In the genomic region with DNA sequence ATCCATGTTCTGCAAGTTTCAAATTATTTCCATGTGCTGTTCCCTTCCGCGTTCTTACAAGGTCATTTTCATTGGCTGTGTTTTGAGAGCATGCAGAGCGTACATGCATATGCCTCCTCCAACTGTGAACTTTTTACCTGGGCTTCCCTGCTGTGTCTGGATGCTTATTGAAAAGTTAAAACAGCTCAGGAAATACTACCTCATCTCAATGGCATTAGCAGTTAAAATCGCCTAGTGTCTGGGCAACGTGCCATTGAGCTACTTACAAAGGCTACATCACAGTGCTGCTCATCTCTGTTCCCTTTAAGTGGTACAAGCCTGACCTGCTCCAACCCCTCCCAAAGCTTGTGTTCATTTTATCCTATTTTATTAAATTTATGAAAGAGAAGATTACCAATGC, we compare ENCODE assay signal across 8 mouse cellular contexts.
DNase-seq lines count a peak whose midpoint lies in the region; ATAC-seq lines count a peak whose summit lies in the region.

No protein-coding gene starts in this region.

- no peaks in the 10 kb centered on the region for H3K9me3 ChIP-seq in forebrain, embryonic 14.5 days (replicated peaks; ENCODE audit: control insufficient read depth, low read length)
- H3K9me3 ChIP-seq in forebrain, embryonic 11.5 days (ENCODE audit: control insufficient read depth, low read length): no peaks in the 10 kb centered on the region
- H3K9me3 ChIP-seq in embryonic facial prominence, embryonic 11.5 days (replicated peaks; ENCODE audit: control insufficient read depth, low read length): no peaks in the 10 kb centered on the region

- DNase-seq in forebrain, embryonic 14.5 days (ENCODE audit: low spot score): peak; percentile 52
- no peak for DNase-seq in forebrain, embryonic 11.5 days (ENCODE audit: low spot score)
- DNase-seq in Muller cell, postnatal 12 days (ENCODE audit: inconsistent ontology term): peak; percentile 44
- peak; percentile 67 for DNase-seq in embryonic facial prominence, embryonic 11.5 days (ENCODE audit: low spot score)
- peak; percentile 49 for DNase-seq in kidney, adult 9 months
- no peak for DNase-seq in spleen, postnatal 10 days (ENCODE audit: low spot score in 2 of 2)
- no peak for DNase-seq in layer of hippocampus, postnatal 14 days (ENCODE audit: low spot score in 2 of 2)
- DNase-seq in natural killer cell, adult 2 months (ENCODE audit: low spot score in 2 of 2): no peak

- no peak overlapping the region for H3K4me3 ChIP-seq in forebrain, embryonic 14.5 days (ENCODE audit: low read depth, low read length)
- H3K4me3 ChIP-seq in forebrain, embryonic 11.5 days (ENCODE audit: low read depth, low read length): no peak overlapping the region
- no peak overlapping the region for H3K4me3 ChIP-seq in embryonic facial prominence, embryonic 11.5 days (ENCODE audit: low read depth, low read length)

- no peaks in the 10 kb centered on the region for H3K27me3 ChIP-seq in forebrain, embryonic 14.5 days (replicated peaks; ENCODE audit: control insufficient read depth, insufficient read depth, low read length)
- no peaks in the 10 kb centered on the region for H3K27me3 ChIP-seq in forebrain, embryonic 11.5 days (ENCODE audit: control insufficient read depth, insufficient read depth, low read length)
- H3K27me3 ChIP-seq in embryonic facial prominence, embryonic 11.5 days (ENCODE audit: control insufficient read depth, insufficient read depth, low read length): no peaks in the 10 kb centered on the region

- no peak overlapping the region for H3K4me2 ChIP-seq in forebrain, embryonic 14.5 days (ENCODE audit: low read length)
- no peak overlapping the region for H3K4me2 ChIP-seq in forebrain, embryonic 11.5 days (ENCODE audit: low read depth, low read length, severe bottlenecking)
- no peak overlapping the region for H3K4me2 ChIP-seq in embryonic facial prominence, embryonic 11.5 days (ENCODE audit: low read depth, low read length)

- no peak for ATAC-seq in forebrain, embryonic 14.5 days
- no peak for ATAC-seq in forebrain, embryonic 11.5 days (replicated peaks; ENCODE audit: low FRiP score)
- ATAC-seq in embryonic facial prominence, embryonic 11.5 days (replicated peaks; ENCODE audit: insufficient number of reproducible peaks, low FRiP score, low TSS enrichment, low read depth): peak; percentile 54

- 42% methylated on average over 5 of the region's 5 CpGs for WGBS in forebrain, embryonic 14.5 days
- 60% methylated on average over 5 of the region's 5 CpGs for WGBS in forebrain, embryonic 11.5 days
- 45% methylated on average over 5 of the region's 5 CpGs for WGBS in embryonic facial prominence, embryonic 11.5 days

- H3K9ac ChIP-seq in forebrain, embryonic 14.5 days (ENCODE audit: low read length): no peak overlapping the region
- H3K9ac ChIP-seq in forebrain, embryonic 11.5 days (ENCODE audit: low read length): no peak overlapping the region
- no peak overlapping the region for H3K9ac ChIP-seq in embryonic facial prominence, embryonic 11.5 days (replicated peaks; ENCODE audit: low read length)

- H3K4me1 ChIP-seq in forebrain, embryonic 14.5 days (ENCODE audit: control insufficient read depth, insufficient read depth, low read length): no peaks in the 10 kb centered on the region; the same call in 1 of the 2 replicates
- H3K4me1 ChIP-seq in forebrain, embryonic 11.5 days (replicated peaks; ENCODE audit: control insufficient read depth, insufficient read depth, low read length): no peaks in the 10 kb centered on the region
- H3K4me1 ChIP-seq in embryonic facial prominence, embryonic 11.5 days (ENCODE audit: control insufficient read depth, insufficient read depth, low read length): no peaks in the 10 kb centered on the region

- H3K36me3 ChIP-seq in forebrain, embryonic 14.5 days (ENCODE audit: control insufficient read depth, insufficient read depth, low read length): no peaks in the 10 kb centered on the region
- no peaks in the 10 kb centered on the region for H3K36me3 ChIP-seq in forebrain, embryonic 11.5 days (ENCODE audit: control insufficient read depth, insufficient read depth, low read length)
- H3K36me3 ChIP-seq in embryonic facial prominence, embryonic 11.5 days (replicated peaks; ENCODE audit: control insufficient read depth, insufficient read depth, low read depth, low read length): no peaks in the 10 kb centered on the region

- H3K27ac ChIP-seq in forebrain, embryonic 14.5 days (ENCODE audit: low read depth, low read length): no peak overlapping the region
- H3K27ac ChIP-seq in forebrain, embryonic 11.5 days (ENCODE audit: low read depth, low read length): no peak overlapping the region
- no peak overlapping the region for H3K27ac ChIP-seq in embryonic facial prominence, embryonic 11.5 days (replicated peaks; ENCODE audit: low read depth, low read length)

Comparison
In these comparisons a context has a peak if more than half of its experiments do, and no peak if none do; other contexts are left out.
1. DNase-seq: peak in forebrain, embryonic 14.5 days (single experiment), Muller cell, postnatal 12 days (single experiment), embryonic facial prominence, embryonic 11.5 days (single experiment) and kidney, adult 9 months (single experiment); none in forebrain, embryonic 11.5 days (single experiment), spleen, postnatal 10 days (0 of 2), layer of hippocampus, postnatal 14 days (0 of 2) and natural killer cell, adult 2 months (0 of 2).